Mouse (Mus musculus) bone marrow, adult 2 months (tissue): ENCODE data around the gene Mpped1.

Experiments used
- CTCF ChIP-seq: fragments of 200-500 bp; IDR thresholded peaks from 2 replicates; pipeline ENCODE4 v1.5.1; 2011; ENCODE audit warnings: low read length, control low read depth; ENCODE audit not compliant: control insufficient read depth, insufficient read depth
- POLR2A ChIP-seq: fragments of 200-500 bp; IDR thresholded peaks from 2 replicates; pipeline ENCODE4 v1.6.1; 2011; ENCODE audit warnings: low read depth, mild to moderate bottlenecking, control low read depth, low read length, borderline replicate concordance; ENCODE audit not compliant: control insufficient read depth

DNA sequence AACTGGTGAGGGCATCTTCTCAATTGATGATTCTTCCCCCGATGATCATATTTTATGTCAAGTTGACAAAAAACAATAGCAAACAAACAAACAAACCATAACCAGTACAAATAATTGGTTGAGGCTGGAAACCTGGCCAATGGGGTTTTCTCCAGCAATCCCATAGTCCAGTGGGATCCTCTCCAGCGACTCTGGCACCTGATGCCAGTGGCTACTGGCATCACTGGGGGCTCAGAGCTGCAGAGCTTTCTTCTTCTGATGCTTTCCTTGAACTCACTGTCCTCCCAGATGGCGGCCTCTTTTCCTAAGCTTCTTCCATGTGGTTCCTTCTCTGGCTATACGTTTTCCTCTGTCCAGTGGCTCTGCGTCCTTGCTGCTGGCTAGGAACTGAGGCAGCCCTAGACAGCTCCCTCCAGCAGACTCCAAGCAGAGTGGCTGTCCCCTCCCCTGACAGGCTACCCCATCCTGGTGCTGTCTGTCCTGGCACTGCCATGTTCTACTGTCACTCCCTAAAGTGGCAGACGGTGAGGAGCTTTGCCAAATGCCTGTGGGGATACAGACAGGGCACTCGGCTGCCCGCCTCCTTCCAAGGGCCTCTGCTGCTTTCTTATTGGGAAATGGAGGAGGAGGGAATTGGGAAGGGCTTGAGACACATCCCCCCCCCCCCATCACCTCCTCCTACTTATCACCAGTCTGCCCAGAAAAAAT is 7.8 kb upstream of the Mpped1 start:
- TF ChIP-seq POLR2A (no peak), CTCF (no peak)
